Mouse (Mus musculus) limb, embryonic 14.5 days (tissue): ENCODE data around the gene Cd276. TPM values are rescaled to one million over a fixed set of nuclear protein-coding genes. Genes with fewer than 3 reads are reported as not detected.
A peak's percentile ranks its signal among the peaks of the same experiment; 100 is the strongest.

Experiments used
- ATAC-seq: fragments of 200-750 bp; cut with Nextera tagmentation; 2 replicates; pipeline ENCODE4 v1.8.0; 2017; ENCODE audit warnings: low read depth, moderate number of reproducible peaks, moderate TSS enrichment; ENCODE audit not compliant: low FRiP score
- DNase-seq: peaks from one replicate; pipeline ENCODE4 v3.0.0-alpha.2; 2015; ENCODE audit warnings: low spot score
- H3K27ac ChIP-seq: fragments of 300-500 bp; sonication (generic); replicated peaks from 2 replicates; pipeline ENCODE4 v1.5.1; 2014; ENCODE audit warnings: low read depth, mild to moderate bottlenecking, low read length, moderate library complexity, mixed read lengths
- H3K27me3 ChIP-seq: fragments of 300-500 bp; sonication (generic); 2 replicates; pipeline ENCODE4 v1.6.1; 2014; ENCODE audit warnings: low read length, mixed read lengths; ENCODE audit not compliant: control insufficient read depth, insufficient read depth
- H3K36me3 ChIP-seq: fragments of 300-500 bp; sonication (generic); 2 replicates; pipeline ENCODE4 v1.6.1; 2014; ENCODE audit warnings: mild to moderate bottlenecking, low read length, moderate library complexity, mixed read lengths; ENCODE audit not compliant: control insufficient read depth, insufficient read depth
- H3K4me1 ChIP-seq: fragments of 300-500 bp; sonication (generic); 2 replicates; pipeline ENCODE4 v1.6.1; 2014; ENCODE audit warnings: antibody characterized with exemption, low read length, mixed read lengths; ENCODE audit not compliant: control insufficient read depth, insufficient read depth
- H3K4me2 ChIP-seq: fragments of 300-500 bp; sonication (generic); replicated peaks from 2 replicates; pipeline ENCODE4 v1.6.1; 2014; ENCODE audit warnings: low read depth, mild to moderate bottlenecking, low read length, moderate library complexity; ENCODE audit not compliant: severe bottlenecking
- H3K4me3 ChIP-seq: fragments of 300-500 bp; sonication (generic); replicated peaks from 2 replicates; pipeline ENCODE4 v1.5.1; 2014; ENCODE audit warnings: low read length
- H3K9ac ChIP-seq: fragments of 300-500 bp; sonication (generic); 2 replicates; pipeline ENCODE4 v1.6.1; 2014; ENCODE audit warnings: mild to moderate bottlenecking, low read depth, low read length, moderate library complexity; ENCODE audit not compliant: severe bottlenecking
- H3K9me3 ChIP-seq: fragments of 300-500 bp; sonication (generic); 2 replicates; pipeline ENCODE4 v1.6.1; 2016; ENCODE audit warnings: low read length; ENCODE audit not compliant: control insufficient read depth
- POLR2A ChIP-seq: fragments of 200-500 bp; IDR thresholded peaks from 2 replicates; pipeline ENCODE4 v1.8.0; 2012; ENCODE audit warnings: inconsistent platforms, mild to moderate bottlenecking, moderate library complexity, borderline replicate concordance; ENCODE audit not compliant: insufficient read depth, insufficient read length; ENCODE audit errors: extremely low read depth
- WGBS: fragments of 180-500 bp; shearing (Covaris S2); extraction: QIAGEN DNeasy Blood & Tissue Kit; methylation state at CpG from one replicate; pipeline ENCODE4 v1.1.7; 2014; 5-methylcytosine and 5-hydroxymethylcytosine counted together
- polyA plus RNA-seq, 2 experiments: library from polyadenylated mRNA; depleted of rRNA in 1 of 2; stranded (reverse) in 1 of 2; unstranded in 1 of 2; fragments of >200 nt; fragmentation: Nextera tagmentation in 1 of 2; extraction: Ambion mirVana in 1 of 2; gene quantifications; 2 replicates each; pipeline versions ENCODE4 v1.2.1 to v1.2.3; 2012 to 2014

The Cd276 gene
- polyA plus RNA-seq, 2 experiments, result 64.8 to 64.9 TPM

DNA sequence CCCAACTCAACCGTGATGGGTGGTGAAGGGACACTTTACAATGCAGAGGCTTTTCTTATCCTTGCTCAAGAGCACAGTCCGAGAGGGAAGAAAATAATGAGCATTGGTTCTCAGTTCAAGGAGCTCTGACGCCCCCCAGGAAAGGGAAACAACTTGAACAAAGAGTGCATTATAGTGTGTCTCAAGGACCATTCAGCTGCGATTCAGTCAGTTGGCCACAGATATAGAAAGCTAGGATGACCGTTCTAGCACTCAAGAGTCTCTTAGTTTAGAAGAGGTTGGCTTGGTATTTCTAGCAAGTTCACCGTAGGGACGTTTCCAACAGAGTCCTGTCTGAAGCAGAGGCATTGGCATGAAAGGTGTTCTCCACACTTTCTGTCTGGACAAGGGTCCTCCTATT, 1.4 kb upstream of the Cd276 start:
- DNase-seq (no peak), ATAC-seq (no peak)
- Histone ChIP-seq H3K4me3 (no peak overlapping the region), H3K4me2 (no peak overlapping the region), H3K4me1 (peaks cover 24% of the 10 kb centered on the region), H3K27me3 (no peaks in the 10 kb centered on the region), H3K9me3 (no peaks in the 10 kb centered on the region), H3K27ac (no peak overlapping the region), H3K9ac (no peak overlapping the region), H3K36me3 (no peaks in the 10 kb centered on the region)
- 64% methylated on average over 7 of the region's 7 CpGs for WGBS
- no peak for TF ChIP-seq POLR2A

DNA sequence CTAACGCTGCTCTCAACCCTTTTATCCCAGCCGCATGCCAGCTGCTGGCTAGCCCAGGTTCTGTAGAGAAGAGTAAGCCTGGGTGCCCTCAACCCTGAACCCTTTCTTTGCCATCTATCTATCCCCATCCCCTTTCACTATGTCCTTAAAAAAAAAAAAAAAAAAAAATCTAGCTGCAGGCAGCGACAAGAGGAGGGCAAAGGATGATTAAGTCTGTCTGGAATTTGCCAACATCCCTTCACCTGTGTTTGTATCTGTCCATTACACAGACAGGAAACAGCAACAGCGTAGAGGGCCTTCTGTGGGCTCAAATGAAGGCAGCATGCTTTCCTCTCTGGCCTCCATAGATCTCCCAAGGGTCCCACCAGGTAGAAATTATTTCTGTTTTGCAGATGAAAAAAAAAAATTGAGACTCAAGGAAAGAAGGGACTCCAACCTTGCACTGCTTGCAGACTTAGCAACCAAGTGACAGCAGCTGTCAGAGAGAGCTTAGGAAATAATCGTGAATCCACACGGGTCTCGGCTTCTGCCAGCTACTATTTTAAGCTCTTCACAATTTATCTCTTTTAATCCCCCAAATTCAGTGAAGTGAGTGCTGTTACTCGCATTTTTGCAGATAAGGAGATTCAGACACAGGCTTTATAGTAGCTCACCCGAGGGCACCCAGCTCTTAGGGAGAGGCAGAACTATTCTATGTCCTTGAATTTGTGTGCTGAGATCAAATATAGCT, 613 bp upstream of the Cd276 start:
- peak overlapping the region; percentile 97 for H3K27ac ChIP-seq
- no peak for DNase-seq

DNA sequence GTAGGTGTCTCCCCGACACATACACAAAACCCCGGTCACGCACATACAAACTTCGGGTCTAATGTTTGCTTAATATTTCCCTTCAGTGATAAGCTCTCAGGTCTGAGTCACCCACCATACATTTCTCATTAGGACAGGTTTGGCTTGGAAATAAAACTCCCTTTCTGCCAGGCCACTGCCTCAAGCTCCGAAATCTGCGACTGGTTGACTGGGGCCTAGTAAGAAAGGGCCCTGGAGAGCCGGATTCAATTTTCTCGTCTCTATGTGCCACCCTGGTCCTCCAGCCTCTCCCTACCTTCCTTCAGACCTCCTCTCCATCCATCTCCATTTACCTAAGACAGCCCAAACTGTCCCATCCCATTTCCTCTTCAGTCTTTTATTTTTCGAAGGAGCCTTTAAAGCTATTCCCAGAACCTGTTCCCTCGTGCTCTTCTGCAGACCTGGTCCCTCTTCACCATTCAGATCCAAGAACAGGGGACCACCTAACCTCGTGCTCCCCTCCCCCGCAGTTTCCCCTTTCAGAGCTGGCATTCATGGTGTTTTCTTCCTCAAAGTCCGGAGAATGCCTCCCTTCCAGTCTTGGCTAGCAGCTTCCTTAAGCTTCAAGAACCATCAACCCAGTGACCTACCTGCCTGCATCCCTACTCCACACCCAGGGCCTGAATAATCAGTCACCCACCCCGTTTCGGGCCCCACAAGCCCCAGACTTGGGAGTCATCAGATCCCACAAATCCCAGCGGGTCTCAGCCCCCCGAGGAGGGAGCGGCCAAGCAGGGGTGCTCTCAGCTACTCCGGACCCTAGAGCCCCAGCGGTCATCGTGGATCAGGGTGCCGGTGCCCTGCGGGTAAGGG, 955 bp downstream of the Cd276 start:
- no peak for ATAC-seq
- Histone ChIP-seq H3K27me3 (no peaks in the 10 kb centered on the region), H3K36me3 (no peaks in the 10 kb centered on the region), H3K4me1 (peaks cover 24% of the 10 kb centered on the region), H3K9ac (peak overlapping the region; percentile 97), H3K4me2 (peak overlapping the region; percentile 76), H3K27ac (peak overlapping the region; percentile 97), H3K4me3 (peak overlapping the region; percentile 88), H3K9me3 (no peaks in the 10 kb centered on the region)
- 10% methylated on average over 23 of the region's 23 CpGs for WGBS
- no peak for DNase-seq
- no peak for TF ChIP-seq POLR2A

More for the DNA sequence above, 613 bp upstream of the Cd276 start:
- H3K9me3 ChIP-seq, result no peaks in the 10 kb centered on the region
- no peaks in the 10 kb centered on the region for H3K36me3 ChIP-seq
- no peaks in the 10 kb centered on the region for H3K27me3 ChIP-seq
- 0 out of 2 replicates have a peak, but pooled peaks have one; percentile 20 for TF ChIP-seq POLR2A
- no peak; the same call in 1 of the 2 replicates for ATAC-seq
- H3K4me2 ChIP-seq, result peak overlapping the region; percentile 76
- 19% methylated on average over 9 of the region's 9 CpGs for WGBS
- peak overlapping the region; percentile 97; the same call in 1 of the 2 replicates for H3K9ac ChIP-seq
- H3K4me3 ChIP-seq, result peak overlapping the region; percentile 88
- peaks cover 24% of the 10 kb centered on the region for H3K4me1 ChIP-seq

DNA sequence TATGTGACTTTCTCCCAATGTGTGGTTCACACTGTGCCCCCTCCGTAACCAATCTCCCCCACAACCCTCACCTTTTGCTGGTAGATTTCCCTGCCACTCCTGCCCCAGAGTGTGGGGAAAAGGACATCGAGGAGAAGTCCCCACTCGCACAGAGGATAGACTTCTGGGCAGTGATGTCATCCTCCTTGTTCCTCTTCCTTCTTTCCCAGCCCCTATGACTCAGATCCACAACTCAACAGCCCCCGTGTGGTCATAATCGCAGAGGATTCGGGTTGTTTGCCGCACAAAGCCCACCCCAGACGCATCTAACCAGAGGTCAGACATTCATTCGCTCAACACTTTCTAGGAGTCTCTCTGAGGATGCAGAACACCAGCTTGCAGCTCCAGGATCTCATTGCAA, 3.2 kb downstream of the Cd276 start:
- DNase-seq (no peak), ATAC-seq (no peak)
- no peaks in the 10 kb centered on the region for H3K27me3 ChIP-seq
- H3K4me1 ChIP-seq, result peaks cover 32% of the 10 kb centered on the region
- no peaks in the 10 kb centered on the region for H3K9me3 ChIP-seq
- no peaks in the 10 kb centered on the region for H3K36me3 ChIP-seq
- H3K4me2 ChIP-seq, result no peak overlapping the region
- no peak for TF ChIP-seq POLR2A
- WGBS, result 76% methylated on average over 9 of the region's 9 CpGs
- no peak overlapping the region for H3K4me3 ChIP-seq
- H3K27ac ChIP-seq, result no peak overlapping the region
- no peak overlapping the region for H3K9ac ChIP-seq

DNA sequence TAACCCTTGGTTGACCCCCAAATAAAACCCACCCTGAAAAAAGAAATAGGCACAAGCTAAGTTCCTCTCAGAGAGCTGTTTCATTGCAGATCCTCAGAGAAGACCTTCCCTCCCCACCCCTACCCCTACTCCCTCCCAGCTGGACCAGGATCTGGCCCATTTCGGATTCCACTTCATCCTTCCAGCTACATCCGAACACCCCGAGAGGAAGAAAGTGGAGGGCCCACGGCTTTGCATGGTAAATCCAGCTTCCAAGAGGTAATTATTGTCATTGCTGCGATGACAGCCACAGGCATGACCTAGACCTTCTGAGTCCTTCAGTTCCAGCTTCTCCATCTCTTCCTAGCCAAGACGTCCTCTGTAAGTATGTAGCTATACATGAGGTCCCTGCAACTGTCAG, 4.3 kb downstream of the Cd276 start:
- H3K4me1 ChIP-seq, result peaks cover 29% of the 10 kb centered on the region
- H3K36me3 ChIP-seq, result no peaks in the 10 kb centered on the region
- ATAC-seq, result no peak

More for the DNA sequence above, 4.3 kb downstream of the Cd276 start:
- Histone ChIP-seq H3K9ac (no peak overlapping the region), H3K27me3 (no peaks in the 10 kb centered on the region), H3K9me3 (no peaks in the 10 kb centered on the region), H3K4me3 (no peak overlapping the region), H3K4me2 (no peak overlapping the region), H3K27ac (no peak overlapping the region)
- no peak for DNase-seq
- WGBS, result 90% methylated on average over 6 of the region's 6 CpGs
- no peak for TF ChIP-seq POLR2A
